Mouse (Mus musculus) right cerebral cortex, postnatal 36 days (tissue): ENCODE data around the gene Zfp595.
"Not testable (repeated sequence)": the region's sequence is repeated elsewhere in the genome, so short reads cannot be mapped to it uniquely, and the experiment has no call there.

Experiments
- DNase-seq, 2 experiments: peaks; one replicate each; pipeline ENCODE4 v3.0.0; 2022; ENCODE audit warnings: low spot score in 2 of 2, mixed read lengths in 1 of 2

Gene Zfp595

DNA sequence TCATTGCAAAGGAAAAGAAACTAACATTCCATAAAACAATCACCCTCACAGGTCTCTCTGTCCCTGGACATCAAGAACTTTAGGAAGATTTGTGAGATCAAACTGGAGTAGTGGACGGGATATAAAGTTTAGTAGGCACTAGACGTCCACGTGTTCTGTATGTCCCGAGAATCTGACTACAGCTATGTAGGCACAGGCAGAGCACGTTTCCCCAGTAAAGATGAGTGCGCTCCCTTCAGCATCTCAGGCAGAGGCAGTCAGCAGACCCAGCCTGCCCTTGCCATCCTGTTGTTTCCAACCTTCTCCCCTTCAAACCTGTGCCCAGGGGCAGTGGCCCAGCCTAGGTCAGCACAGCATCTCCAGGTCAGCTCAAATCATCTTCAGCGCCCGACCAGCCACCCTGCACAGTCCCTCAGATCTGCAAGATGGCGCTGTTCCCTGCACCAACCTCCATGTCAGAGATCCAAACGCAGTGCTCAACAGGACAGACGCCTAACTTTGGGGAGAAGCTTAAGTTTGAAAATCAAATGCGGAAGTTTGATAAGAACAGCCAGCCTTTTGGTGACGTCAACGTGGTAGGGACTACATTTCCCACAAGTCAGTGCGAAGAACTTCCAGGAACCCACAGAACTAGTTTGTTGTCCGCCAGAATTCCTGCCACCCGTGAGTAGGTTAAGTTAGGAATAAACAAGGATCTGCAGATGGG, at the start of gene Zfp595:
Gene Zfp595, minus strand, starts transcription at position 552 of the 706 bp plus-strand sequence.
- peak; percentile 76 to 85 for DNase-seq

DNA sequence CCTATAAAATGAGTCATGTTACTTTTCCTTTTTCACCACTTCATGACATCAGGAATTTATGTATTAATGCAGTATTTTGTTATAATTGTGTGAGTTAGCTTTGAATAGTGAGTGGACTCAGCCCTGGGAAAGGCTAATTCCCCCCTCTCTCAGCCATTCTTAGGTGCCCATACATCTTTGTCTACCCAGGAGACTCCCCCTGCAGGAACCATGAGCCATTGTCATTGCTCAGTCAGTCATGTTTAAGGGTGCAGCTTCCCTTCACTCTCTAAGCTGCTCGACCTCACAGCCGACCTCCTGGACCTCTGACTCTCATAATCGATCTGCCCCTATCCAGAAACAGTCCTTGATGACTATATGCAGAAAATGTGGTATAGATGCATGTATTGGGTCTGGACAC, 43.9 kb upstream of the Zfp595 start:
- not testable (repeated sequence) for DNase-seq

DNA sequence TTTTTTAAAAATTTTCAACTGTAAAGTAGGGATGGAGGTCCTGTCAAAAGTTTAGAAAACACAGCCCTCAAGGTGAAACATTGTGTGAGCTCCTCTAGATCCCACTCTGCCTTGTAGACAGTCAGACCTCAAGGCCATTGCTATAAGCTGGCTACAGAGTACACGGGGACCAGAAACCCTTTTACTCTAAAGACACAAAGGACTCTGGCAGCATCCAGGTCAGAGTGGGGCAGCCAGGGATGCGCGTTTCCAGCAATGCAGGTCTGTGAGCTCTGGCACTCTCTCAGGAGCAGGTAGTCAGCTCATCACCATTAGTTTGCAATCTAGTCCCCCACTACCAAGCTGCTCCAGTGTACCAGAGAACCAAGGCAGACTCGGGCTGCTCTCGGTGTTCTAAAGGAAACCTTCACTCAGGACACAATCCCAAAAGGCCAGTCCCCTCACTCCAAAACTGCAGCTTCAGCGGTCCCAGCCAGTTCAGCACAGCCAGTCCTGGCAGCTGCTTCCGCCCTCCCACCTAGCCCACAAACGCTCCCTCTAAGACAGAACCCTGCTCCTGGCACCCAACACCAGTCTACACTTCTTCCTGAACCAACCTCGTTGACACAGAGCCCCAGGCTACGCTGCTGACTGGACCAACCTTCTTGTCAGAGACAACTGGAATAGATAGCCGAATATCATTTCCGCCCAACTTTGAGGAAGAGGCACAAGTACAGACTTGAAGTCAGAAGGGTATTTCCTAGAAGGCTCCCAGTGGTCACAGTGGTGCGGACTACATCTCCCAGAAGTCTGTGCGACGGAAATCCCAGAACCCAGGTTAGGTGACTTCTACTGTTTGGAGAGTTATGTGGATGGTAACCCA, 42.9 kb upstream of the Zfp595 start, which contains the start of the genes Gm28041 and Zfp456:
Gene Gm28041, minus strand, starts transcription at position 684 of the 862 bp plus-strand sequence.
Gene Zfp456, minus strand, starts transcription at position 761 of the 862 bp plus-strand sequence.
- peak; percentile 14 to 32 for DNase-seq

DNA sequence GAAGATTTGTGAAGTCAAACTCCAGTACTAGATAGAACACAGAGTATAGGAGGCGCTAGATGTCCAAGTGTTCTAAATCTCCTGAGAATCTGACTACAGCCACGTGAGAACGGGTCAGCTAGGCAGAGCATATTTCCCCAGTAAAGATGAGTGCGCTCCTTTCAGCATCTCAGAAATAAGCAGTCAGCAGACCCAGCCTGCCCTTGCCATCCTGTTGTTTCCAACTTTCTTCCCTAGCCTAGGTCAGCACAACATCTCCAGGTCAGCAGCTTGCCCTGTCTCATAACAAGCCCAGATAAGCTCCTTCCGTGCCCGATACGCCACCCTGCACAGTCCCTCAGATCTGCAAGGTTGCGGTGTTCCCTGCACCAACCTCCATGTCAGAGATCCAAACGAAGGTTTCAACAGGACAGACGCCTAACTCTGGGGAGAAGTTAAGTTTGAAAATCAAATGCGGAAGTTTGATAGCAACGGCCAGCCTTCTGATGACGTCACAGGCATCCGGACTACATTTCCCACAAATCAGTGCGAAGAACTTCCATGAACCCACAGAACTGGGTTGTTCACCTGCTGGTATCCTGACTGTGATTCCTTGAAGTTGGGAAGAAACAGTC, 27.9 kb upstream of the Zfp595 start, which contains the start of the genes Gm28044 and Zfp953:
Gene Gm28044, minus strand, starts transcription at position 406 of the 614 bp plus-strand sequence.
Gene Zfp953, minus strand, starts transcription at position 475 of the 614 bp plus-strand sequence.
- DNase-seq: peak; percentile 83 to 91

DNA sequence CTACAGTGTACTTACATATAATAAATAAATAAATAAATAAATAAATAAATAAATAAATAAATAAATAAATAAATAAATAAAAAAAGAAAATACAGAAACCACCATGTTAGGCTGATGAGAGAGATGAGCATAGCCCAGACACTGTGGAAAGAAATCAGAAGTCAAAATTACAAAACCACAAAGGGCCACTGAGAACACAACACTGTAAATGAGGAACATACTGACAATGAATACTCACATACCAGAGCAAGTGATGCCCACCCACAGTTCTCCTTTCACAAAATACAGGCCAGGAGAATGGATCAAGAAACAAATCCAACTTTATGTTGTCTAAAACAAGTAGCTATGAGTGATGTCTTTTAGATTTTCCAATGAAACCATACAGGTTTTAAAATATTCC, 19.5 kb upstream of the Zfp595 start:
- no peak for DNase-seq

DNA sequence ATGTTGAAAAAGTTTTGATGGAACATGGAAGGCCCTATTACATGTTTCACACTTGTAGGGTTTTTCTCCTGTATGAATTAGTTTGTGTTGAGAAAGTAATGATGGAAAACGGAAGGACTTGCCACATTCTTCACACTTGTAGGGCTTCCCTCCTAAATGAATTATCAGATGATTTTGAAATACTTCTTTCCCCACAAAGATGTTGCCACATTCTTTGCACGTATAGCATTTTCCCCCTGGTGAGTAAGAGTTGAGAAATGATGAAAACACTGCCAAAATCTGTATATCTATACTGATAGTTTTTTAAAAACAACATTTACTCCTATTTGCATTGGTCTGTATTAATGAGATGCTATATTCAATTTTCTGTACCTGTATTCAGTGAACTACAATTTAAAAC, 11.1 kb upstream of the Zfp595 start:
- no peak for DNase-seq

DNA sequence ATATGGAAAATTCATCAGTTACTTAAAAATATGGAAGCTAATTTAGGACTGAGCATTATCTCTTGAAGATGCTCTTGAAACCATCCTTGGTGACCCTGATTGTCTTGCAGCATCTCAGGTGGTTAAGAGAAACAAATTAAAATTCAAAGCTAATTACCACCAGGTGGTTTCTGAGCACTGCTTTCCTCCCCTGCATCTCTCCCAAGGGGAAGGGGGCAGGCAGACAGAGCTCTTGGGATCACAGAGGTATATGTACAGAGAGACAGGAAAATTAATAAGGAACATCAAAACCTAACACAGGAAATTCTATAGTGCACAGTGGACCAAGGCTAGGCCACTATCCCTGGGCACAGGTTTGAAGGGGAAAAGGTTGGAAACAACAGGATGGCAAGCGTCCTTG, 507 bp upstream of the Zfp595 start:
- no peak for DNase-seq

DNA sequence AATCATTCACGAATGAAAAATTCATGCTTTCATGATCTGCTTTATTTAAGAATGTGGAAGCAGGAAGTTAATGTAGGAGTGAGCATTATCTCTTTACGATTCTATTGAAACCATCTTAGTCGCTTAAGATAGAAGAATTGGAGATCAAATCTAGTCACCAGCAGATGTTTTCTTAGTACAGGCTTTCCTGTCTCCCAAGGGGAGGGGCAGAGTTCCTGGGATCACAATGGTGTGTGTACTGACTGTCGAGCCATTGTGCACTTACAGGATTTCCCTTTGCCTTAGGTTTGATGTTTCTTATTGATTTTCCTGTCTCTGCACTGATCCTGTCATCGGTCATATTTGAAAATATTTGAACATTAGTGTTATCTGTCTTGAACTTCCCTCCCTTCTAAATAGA, 25.7 kb downstream of the Zfp595 start:
- no peak for DNase-seq

DNA sequence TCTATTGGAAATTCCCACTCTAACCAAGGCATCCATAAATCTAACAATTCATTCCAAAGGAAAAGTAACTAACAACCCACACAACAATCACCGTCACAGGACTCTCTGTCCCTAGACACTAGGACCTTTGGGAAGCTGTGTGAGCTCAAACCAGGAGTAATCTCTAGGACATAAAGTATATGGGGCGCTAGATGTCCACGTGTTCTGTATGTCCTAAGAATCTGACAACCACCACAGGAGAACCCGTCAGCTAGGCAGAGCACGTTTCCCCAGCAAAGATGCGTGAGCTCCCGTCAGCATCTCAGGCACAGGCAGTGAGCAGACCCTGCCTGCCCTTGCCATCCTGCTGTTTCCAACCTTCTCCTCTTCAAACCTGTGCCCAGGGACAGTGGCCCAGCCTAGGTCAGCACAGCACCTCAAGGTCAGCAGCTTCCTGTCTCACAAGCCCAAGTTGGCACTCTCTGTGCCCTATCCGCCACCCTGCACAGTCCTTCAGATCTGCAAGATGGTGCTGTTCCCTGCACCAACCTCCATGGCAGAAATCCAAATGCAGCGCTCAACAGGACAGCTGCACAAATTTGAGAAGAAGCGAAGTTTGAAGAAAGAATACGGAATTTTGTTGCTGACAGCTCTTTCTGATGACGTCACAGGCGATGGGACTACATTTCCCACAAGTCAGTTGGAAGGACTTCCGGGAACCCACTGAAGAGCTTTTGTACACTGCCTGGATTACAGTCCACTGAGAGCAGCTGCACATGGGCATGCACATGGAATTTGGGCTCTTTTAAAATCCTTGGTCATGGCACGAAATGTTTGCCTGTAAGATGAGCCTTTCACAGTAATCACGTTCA, 26.3 kb downstream of the Zfp595 start, which contains the start of gene Zfp457:
Gene Zfp457, minus strand, starts transcription at position 664 of the 851 bp plus-strand sequence.
- DNase-seq: peak; percentile 86 to 95

DNA sequence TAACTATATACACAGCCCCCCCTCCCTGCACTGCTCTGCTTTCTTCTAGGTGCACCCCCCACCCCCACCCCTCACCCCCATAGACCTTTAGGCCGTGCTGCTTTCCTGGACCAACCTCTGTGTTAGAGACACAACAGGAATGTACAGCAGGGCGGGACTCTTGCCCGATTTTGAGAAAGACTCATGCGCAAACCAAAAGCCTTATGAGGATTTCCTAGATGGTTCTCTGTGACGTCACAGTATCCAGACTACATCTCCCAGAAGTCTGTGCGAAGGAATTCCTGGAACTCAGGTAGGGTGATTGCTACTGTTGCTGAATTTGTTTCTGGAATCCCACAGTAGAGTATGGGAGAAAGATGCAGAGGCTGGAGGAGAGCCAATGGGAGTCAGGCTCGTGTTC, 54.1 kb downstream of the Zfp595 start, which contains the start of gene Zfp458:
Gene Zfp458, minus strand, starts transcription at position 153 of the 400 bp plus-strand sequence.
- peak; percentile 2 to 10 for DNase-seq

DNA sequence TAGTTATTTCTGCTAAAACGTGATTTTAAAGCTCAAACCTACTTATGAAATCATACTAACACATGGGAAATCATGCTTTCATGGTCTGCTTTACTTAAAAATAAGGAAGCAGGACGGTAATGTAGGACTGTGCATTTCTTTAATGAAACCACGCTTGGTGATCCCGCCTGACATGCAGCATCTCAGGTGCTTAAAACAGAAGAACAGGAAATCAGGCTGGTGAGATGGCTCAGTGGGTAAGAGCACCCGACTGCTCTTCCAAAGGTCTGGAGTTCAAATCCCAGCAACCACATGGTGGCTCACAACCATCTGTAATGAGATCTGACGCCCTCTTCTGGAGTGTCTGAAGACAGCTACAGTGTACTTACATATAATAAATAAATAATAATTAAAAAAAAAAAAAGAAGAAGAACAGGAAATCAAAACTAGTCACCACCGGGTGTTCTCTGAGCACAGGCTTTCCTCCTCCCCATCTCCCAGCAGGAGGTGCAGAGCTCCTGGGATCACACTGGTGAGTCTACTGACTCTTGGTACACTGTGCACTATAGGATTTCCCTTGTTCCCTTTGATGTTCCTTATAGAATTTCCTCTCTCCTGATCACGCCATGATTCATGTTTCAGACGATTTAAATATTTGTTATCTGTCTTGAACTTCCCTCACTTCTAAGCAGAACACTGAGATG, 62.8 kb downstream of the Zfp595 start:
- DNase-seq: not testable (repeated sequence)

DNA sequence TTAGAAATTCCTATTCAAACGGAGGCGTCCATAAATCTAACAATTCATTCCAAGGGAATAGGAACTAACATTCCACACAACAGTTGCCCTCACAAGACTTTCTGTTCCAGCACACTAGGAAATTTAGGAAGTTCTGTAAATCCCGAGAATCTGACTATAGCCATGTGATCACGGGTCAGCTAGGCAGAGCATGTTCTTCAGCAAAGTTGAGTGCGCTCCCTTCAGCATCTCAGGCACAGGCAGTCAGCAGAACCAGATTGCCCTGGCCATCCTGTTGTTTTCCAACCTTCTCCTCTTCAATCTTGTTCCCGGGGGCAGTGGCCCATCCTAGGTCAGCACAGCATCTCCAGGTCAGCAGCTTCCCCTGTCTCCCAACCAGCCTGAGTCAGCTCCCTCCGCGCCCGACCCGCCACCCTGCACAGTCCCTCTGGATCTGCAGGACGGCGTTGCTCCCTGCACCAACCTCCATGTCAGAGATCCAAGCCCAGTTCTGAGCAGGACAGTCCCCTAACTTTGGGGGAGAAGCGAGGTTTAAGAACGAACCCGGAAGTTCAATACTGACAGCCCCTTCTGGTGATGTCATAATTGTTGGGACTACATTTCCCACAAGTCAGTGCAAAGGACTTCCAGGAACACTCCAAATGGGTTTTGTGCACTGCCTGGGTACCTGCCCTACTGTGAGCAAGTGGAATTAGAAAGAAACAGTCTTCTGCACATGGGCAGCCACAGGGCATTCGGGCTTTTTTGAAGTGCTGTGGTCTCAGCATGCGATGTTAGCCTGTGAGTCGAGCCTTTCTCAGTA, 63.6 kb downstream of the Zfp595 start:
- peak; percentile 72 to 85 for DNase-seq
